Mouse (Mus musculus) fat pad, adult 2 months (tissue): Measurements from ENCODE around the gene Rrp8.
"Not testable (repeated sequence)": the region's sequence is repeated elsewhere in the genome, so short reads cannot be mapped to it uniquely, and the experiment has no call there.

Experiments used
- DNase-seq: peaks from one replicate; pipeline ENCODE4 v3.0.0-alpha.2; 2011; ENCODE audit warnings: low read depth, low spot score; ENCODE audit errors: extremely low read depth

The Rrp8 gene

GRCm38 (mm10) chr7:105747776-105748175, 10.6 kb upstream of the Rrp8 start:
- no peak for DNase-seq

- no peak for DNase-seq
Measured at GRCm38 (mm10) chr7:105743926-105744590, 6.9 kb upstream of the Rrp8 start, which contains the start of gene Taf10. Taf10 (minus strand) TSS chr7:105744361.

GRCm38 (mm10) chr7:105743246-105743925, 6.2 kb upstream of the Rrp8 start:
- DNase-seq: not testable (repeated sequence)

- DNase-seq: not testable (repeated sequence)
Measured at GRCm38 (mm10) chr7:105742539-105743215, 5.5 kb upstream of the Rrp8 start.

GRCm38 (mm10) chr7:105741978-105742377, 4.8 kb upstream of the Rrp8 start:
- no peak for DNase-seq

- DNase-seq: no peak
Measured at GRCm38 (mm10) chr7:105740851-105741250, 3.7 kb upstream of the Rrp8 start.

- DNase-seq: no peak
Measured at GRCm38 (mm10) chr7:105740089-105740795, 3.1 kb upstream of the Rrp8 start.

- DNase-seq: no peak
Measured at GRCm38 (mm10) chr7:105738948-105739347, 1.8 kb upstream of the Rrp8 start.

GRCm38 (mm10) chr7:105738286-105738685, 1.1 kb upstream of the Rrp8 start:
- DNase-seq: no peak

GRCm38 (mm10) chr7:105737648-105738047, 463 bp upstream of the Rrp8 start:
- DNase-seq: no peak

- DNase-seq: no peak
Measured at GRCm38 (mm10) chr7:105736264-105736901, 802 bp downstream of the Rrp8 start, which contains the start of gene Ilk. Ilk (plus strand) TSS chr7:105736592.

GRCm38 (mm10) chr7:105735464-105735863, 1.7 kb downstream of the Rrp8 start:
- DNase-seq: not testable (repeated sequence)

- no peak for DNase-seq
Measured at GRCm38 (mm10) chr7:105734826-105735225, 2.4 kb downstream of the Rrp8 start.

- DNase-seq: no peak
Measured at GRCm38 (mm10) chr7:105733836-105734235, 3.3 kb downstream of the Rrp8 start.

- no peak for DNase-seq
Measured at GRCm38 (mm10) chr7:105728701-105729428, 8.3 kb downstream of the Rrp8 start.

- no peak for DNase-seq
Measured at GRCm38 (mm10) chr7:105726980-105727325, 10.2 kb downstream of the Rrp8 start.

- no peak for DNase-seq
Measured at GRCm38 (mm10) chr7:105726144-105726979, 10.8 kb downstream of the Rrp8 start.

GRCm38 (mm10) chr7:105721916-105722315, 15.3 kb downstream of the Rrp8 start:
- DNase-seq: no peak

- no peak for DNase-seq
Measured at GRCm38 (mm10) chr7:105715366-105715765, 21.8 kb downstream of the Rrp8 start.
